Mouse (Mus musculus): ENCODE results near the gene Has3.

DNA sequence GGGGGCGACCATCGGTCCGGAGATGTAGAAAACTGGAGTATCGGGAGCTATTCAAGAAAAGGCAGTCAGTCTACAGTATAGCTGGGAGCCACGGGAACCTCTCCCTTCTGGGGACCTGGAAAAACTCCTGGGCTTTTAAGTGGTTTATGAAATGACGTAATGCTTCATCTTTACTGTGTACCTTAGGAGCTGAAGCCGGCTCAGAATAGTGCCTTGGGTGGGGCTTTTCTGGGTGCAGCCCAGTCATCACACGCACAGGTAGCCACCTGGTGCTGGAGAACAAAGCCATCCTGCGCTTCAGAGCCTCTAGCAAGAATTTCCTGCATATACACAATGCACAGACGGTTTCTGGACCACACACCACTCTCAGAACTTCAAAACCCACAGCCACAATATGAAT is 7.2 kb upstream of the Has3 start:
- TF ChIP-seq CTCF (IDR thresholded peaks at IDR 0.05; ENCODE audit: borderline replicate concordance, control insufficient read depth, extremely low read depth, insufficient read depth, low read length, poor library complexity) (no peak), POLR2A (IDR thresholded peaks at IDR 0.05; ENCODE audit: control insufficient read depth, extremely low read depth, insufficient read depth, low read length, poor library complexity) (no peak)

All from thymus, adult 2 months (tissue).